Mouse (Mus musculus): ENCODE data around the gene Gfpt2.

- no peak for TF ChIP-seq ZC3H11A (IDR thresholded peaks at IDR 0.05; ENCODE audit: borderline replicate concordance, low read depth, low read length)
- no peak for TF ChIP-seq HCFC1 (IDR thresholded peaks at IDR 0.05; ENCODE audit: borderline replicate concordance, insufficient read depth, low read length)
- TF ChIP-seq CHD2 (IDR thresholded peaks at IDR 0.05; ENCODE audit: low read depth, low read length), result no peak
- TF ChIP-seq MAFK (IDR thresholded peaks at IDR 0.05; ENCODE audit: insufficient read depth, low read depth, low read length), result no peak
These were observed 12.2 kb downstream of the Gfpt2 start for GRCm38 (mm10) chr11:49806218-49806617.
